Mouse (Mus musculus) C2C12 (cell line): ENCODE results near the gene Atp1a3.

Experiments used
- CTCF ChIP-seq: IDR thresholded peaks from one replicate; pipeline ENCODE4 v1.5.1; 2011; ENCODE audit not compliant: control insufficient read depth, insufficient read depth, insufficient read length
- MAX ChIP-seq: IDR thresholded peaks from one replicate; pipeline ENCODE4 v1.6.1; 2011; ENCODE audit warnings: mild to moderate bottlenecking, control low read depth
- USF1 ChIP-seq: IDR thresholded peaks from one replicate; pipeline ENCODE4 v1.6.1; 2011; ENCODE audit warnings: low read depth, mild to moderate bottlenecking, control low read depth, moderate library complexity

DNA sequence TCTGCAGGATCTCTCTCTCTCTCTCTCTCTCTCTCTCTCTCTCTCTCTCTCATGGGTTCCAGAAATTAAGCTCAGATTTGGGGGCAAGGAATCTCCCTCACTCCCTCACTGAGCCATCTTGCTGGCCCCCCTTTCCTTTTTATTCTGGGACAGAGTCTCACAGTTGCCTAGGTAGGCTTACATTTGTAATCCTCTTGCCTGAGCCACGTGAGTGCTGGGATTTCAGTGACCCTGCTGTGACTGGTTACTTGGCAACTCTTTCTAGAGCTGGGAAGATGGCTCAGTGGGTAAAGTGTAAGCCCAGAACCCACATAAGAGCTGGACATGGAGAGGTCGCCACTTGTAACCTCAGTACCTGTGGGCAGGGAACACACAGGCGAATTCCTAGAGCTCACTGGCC lies 25.8 kb upstream of the Atp1a3 start:
- TF ChIP-seq CTCF (no peak), MAX (no peak), USF1 (no peak)
